Mouse (Mus musculus): ENCODE data around the gene Ppp1r15b. TPM values are rescaled to one million over a fixed set of nuclear protein-coding genes. Genes with fewer than 3 reads are reported as not detected.

Ppp1r15b gene
- total and polyA plus RNA-seq, 3 experiments = 33.1 to 47.6 (median 47.5) TPM

GRCm38 (mm10) chr1:133126365-133126740, 4.6 kb upstream of the Ppp1r15b start:
- peaks cover 2% of the 10 kb centered on the region for H3K79me2 ChIP-seq (replicated peaks; ENCODE audit: control insufficient read depth, extremely low read depth, insufficient read depth, poor library complexity, severe bottlenecking)
- no peak for DNase-seq (ENCODE audit: extremely low read depth)
- no peak overlapping the region for H3K27ac ChIP-seq (ENCODE audit: insufficient read depth, low read depth)
- no peak overlapping the region for H3K4me3 ChIP-seq (replicated peaks in 1 of 3; ENCODE audit: low read depth in 2 of 3, low read length in 2 of 3, poor library complexity in 1 of 3)
- dilution Hi-C loops (cut with MboI; ENCODE audit: extremely low pct_ligation_motif_present, extremely low pct_unique_long_range_greater_than_20kb, low sequenced_read_pairs) (no loop called here), in situ Hi-C loops (cut with MboI; ENCODE audit: low pct_ligation_motif_present, low pct_unique_long_range_greater_than_20kb, low sequenced_read_pairs) (no loop called here)
- H3K4me1 ChIP-seq (ENCODE audit: control insufficient read depth in 1 of 2, insufficient read depth in 2 of 2) = peaks cover 0 to 4% of the 10 kb centered on the region in 2 experiments; a peak in 2 of 4 replicates
- no peak for TF ChIP-seq JUN (IDR thresholded peaks at IDR 0.05; ENCODE audit: insufficient read depth, low read depth, low read length)
- TF ChIP-seq USF2 (conservative IDR thresholded peaks at IDR 0.05; ENCODE audit: low read depth, low read length) = no peak
- no peak for TF ChIP-seq MAFK (IDR thresholded peaks at IDR 0.05; ENCODE audit: insufficient replicate concordance, low read length)
- TF ChIP-seq ELF1 (IDR thresholded peaks at IDR 0.05; ENCODE audit: low read depth, low read length) = no peak
- TF ChIP-seq NRF1 (IDR thresholded peaks at IDR 0.05; ENCODE audit: low read depth, low read length) = no peak
- TF ChIP-seq UBTF (IDR thresholded peaks at IDR 0.05; ENCODE audit: low read depth, low read length) = no peak
- TF ChIP-seq IRF4 (IDR thresholded peaks at IDR 0.05; ENCODE audit: low read depth, low read length) = no peak
- TF ChIP-seq PAX5 (IDR thresholded peaks at IDR 0.05; ENCODE audit: low read length) = no peak
- no peak for TF ChIP-seq ZNF384 (IDR thresholded peaks at IDR 0.05; ENCODE audit: low read depth, low read length)
- no peak for TF ChIP-seq GABPA (IDR thresholded peaks at IDR 0.05; ENCODE audit: insufficient replicate concordance, low read depth, low read length)
- TF ChIP-seq ZMIZ1 (IDR thresholded peaks at IDR 0.05; ENCODE audit: low read depth, low read length) = no peak
- TF ChIP-seq MYC (IDR thresholded peaks at IDR 0.05; ENCODE audit: low read depth, low read length) = no peak
- no peak for TF ChIP-seq MEF2A (IDR thresholded peaks at IDR 0.05; ENCODE audit: borderline replicate concordance, low read depth, low read length)
- TF ChIP-seq MAZ (IDR thresholded peaks at IDR 0.05; ENCODE audit: low read depth, low read length) = no peak
- no peak for TF ChIP-seq EP300 (IDR thresholded peaks at IDR 0.05; ENCODE audit: low read length)
- no peaks in the 10 kb centered on the region for H3K36me3 ChIP-seq (replicated peaks in 1 of 2; ENCODE audit: control insufficient read depth in 1 of 2, insufficient read depth in 1 of 2, low read length in 1 of 2)
- H3K27me3 ChIP-seq (replicated peaks) = no peaks in the 10 kb centered on the region
- H3K9ac ChIP-seq (ENCODE audit: insufficient read depth, low read depth) = no peak overlapping the region
- H3K4me2 ChIP-seq (ENCODE audit: insufficient read depth, low read depth, poor library complexity, severe bottlenecking) = no peak overlapping the region
- no peaks in the 10 kb centered on the region for H3K9me3 ChIP-seq (replicated peaks; ENCODE audit: low read length)

- H3K79me2 ChIP-seq (replicated peaks; ENCODE audit: control insufficient read depth, extremely low read depth, insufficient read depth, poor library complexity, severe bottlenecking) = peaks cover 11% of the 10 kb centered on the region
- H3K4me3 ChIP-seq (replicated peaks in 1 of 3; ENCODE audit: low read depth in 2 of 3, low read length in 2 of 3, poor library complexity in 1 of 3) = no peak overlapping the region
- DNase-seq (ENCODE audit: extremely low read depth) = no peak
- dilution Hi-C loops (cut with MboI; ENCODE audit: extremely low pct_ligation_motif_present, extremely low pct_unique_long_range_greater_than_20kb, low sequenced_read_pairs) = no loop called here
- no peaks in the 10 kb centered on the region for H3K27me3 ChIP-seq (replicated peaks)
- H3K27ac ChIP-seq (ENCODE audit: insufficient read depth, low read depth) = no peak overlapping the region
- peaks cover 0 to 4% of the 10 kb centered on the region in 2 experiments; a peak in 2 of 4 replicates for H3K4me1 ChIP-seq (ENCODE audit: control insufficient read depth in 1 of 2, insufficient read depth in 2 of 2)
- H3K9ac ChIP-seq (ENCODE audit: insufficient read depth, low read depth) = no peak overlapping the region
- H3K4me2 ChIP-seq (ENCODE audit: insufficient read depth, low read depth, poor library complexity, severe bottlenecking) = no peak overlapping the region
- H3K9me3 ChIP-seq (replicated peaks; ENCODE audit: low read length) = no peaks in the 10 kb centered on the region
- TF ChIP-seq CTCF (conservative IDR thresholded peaks at IDR 0.05 in 1 of 2, IDR thresholded peaks at IDR 0.05 in 1 of 2; ENCODE audit: low read depth in 2 of 2, low read length in 2 of 2) (no peak), MXI1 (IDR thresholded peaks at IDR 0.05; ENCODE audit: low read depth, low read length) (no peak), USF1 (IDR thresholded peaks at IDR 0.05; ENCODE audit: low read depth, low read length) (no peak), RAD21 (IDR thresholded peaks at IDR 0.05; ENCODE audit: low read depth, low read length) (no peak), SIN3A (IDR thresholded peaks at IDR 0.05; ENCODE audit: low read length) (no peak), TCF12 (IDR thresholded peaks at IDR 0.05; ENCODE audit: low read depth, low read length) (no peak), SMC3 (IDR thresholded peaks at IDR 0.05; ENCODE audit: low read depth, low read length) (no peak), TBP (conservative IDR thresholded peaks at IDR 0.05; ENCODE audit: low read depth, low read length) (no peak), NELFE (IDR thresholded peaks at IDR 0.05; ENCODE audit: low read depth, low read length) (no peak), USF2 (conservative IDR thresholded peaks at IDR 0.05; ENCODE audit: low read depth, low read length) (no peak), MAX (IDR thresholded peaks at IDR 0.05; ENCODE audit: low read length) (no peak), GABPA (IDR thresholded peaks at IDR 0.05; ENCODE audit: insufficient replicate concordance, low read depth, low read length) (no peak), KAT2A (IDR thresholded peaks at IDR 0.05; ENCODE audit: insufficient replicate concordance, low read length) (no peak), MAZ (IDR thresholded peaks at IDR 0.05; ENCODE audit: low read depth, low read length) (no peak)
- in situ Hi-C loops (cut with MboI; ENCODE audit: low pct_ligation_motif_present, low pct_unique_long_range_greater_than_20kb, low sequenced_read_pairs) = no loop called here
- peaks cover 0 to under 1% of the 10 kb centered on the region in 2 experiments for H3K36me3 ChIP-seq (replicated peaks in 1 of 2; ENCODE audit: control insufficient read depth in 1 of 2, insufficient read depth in 1 of 2, low read length in 1 of 2)
Measured at GRCm38 (mm10) chr1:133127328-133127727, 3.6 kb upstream of the Ppp1r15b start.

Data from CH12.LX (cell line).